Mouse (Mus musculus) heart, postnatal 0 days (tissue): ENCODE results near the gene Smad9. TPM values are rescaled to one million over a fixed set of nuclear protein-coding genes. Genes with fewer than 3 reads are reported as not detected.
A peak's percentile ranks its signal among the peaks of the same experiment; 100 is the strongest.

Source experiments
- ATAC-seq: fragments of 200-750 bp; cut with Nextera tagmentation; 2 replicates; pipeline ENCODE4 v1.8.0; 2017; ENCODE audit warnings: low read depth, moderate number of reproducible peaks, moderate library complexity; ENCODE audit not compliant: insufficient read depth
- DNase-seq: peaks from one replicate; pipeline ENCODE4 v3.0.0-alpha.2; 2016; ENCODE audit warnings: low spot score
- H3K27ac ChIP-seq: fragments of 300-500 bp; sonication (generic); 2 replicates; pipeline ENCODE4 v1.5.1; 2014; ENCODE audit warnings: low read depth, mild to moderate bottlenecking
- H3K27me3 ChIP-seq: fragments of 300-500 bp; sonication (generic); 2 replicates; pipeline ENCODE4 v1.6.1; 2014; ENCODE audit warnings: low read length, mixed read lengths; ENCODE audit not compliant: control insufficient read depth, insufficient read depth
- H3K36me3 ChIP-seq: fragments of 300-500 bp; sonication (generic); replicated peaks from 2 replicates; pipeline ENCODE4 v1.6.1; 2014; ENCODE audit warnings: low read length, mixed read lengths; ENCODE audit not compliant: control insufficient read depth, insufficient read depth
- H3K4me1 ChIP-seq: fragments of 300-500 bp; sonication (generic); 2 replicates; pipeline ENCODE4 v1.6.1; 2014; ENCODE audit warnings: antibody characterized with exemption; ENCODE audit not compliant: control insufficient read depth, insufficient read depth
- H3K4me2 ChIP-seq: fragments of 300-500 bp; sonication (generic); 2 replicates; pipeline ENCODE4 v1.6.1; 2014; ENCODE audit warnings: low read depth, mild to moderate bottlenecking, low read length, moderate library complexity
- H3K4me3 ChIP-seq: fragments of 300-500 bp; sonication (generic); 2 replicates; pipeline ENCODE4 v1.5.1; 2014; ENCODE audit warnings: low read depth, low read length
- H3K9ac ChIP-seq: fragments of 300-500 bp; sonication (generic); replicated peaks from 2 replicates; pipeline ENCODE4 v1.6.1; 2014; ENCODE audit warnings: low read depth, low read length, mixed read lengths
- H3K9me3 ChIP-seq: fragments of 300-500 bp; sonication (generic); replicated peaks from 2 replicates; pipeline ENCODE4 v1.6.1; 2016; ENCODE audit warnings: low read length; ENCODE audit not compliant: control insufficient read depth
- CTCF ChIP-seq: IDR thresholded peaks from 2 replicates; pipeline ENCODE4 v1.5.1; 2016; ENCODE audit warnings: antibody characterized with exemption, control low read depth, low read depth
- EP300 ChIP-seq: IDR thresholded peaks from 2 replicates; pipeline ENCODE4 v1.6.1; 2016; ENCODE audit warnings: antibody characterized with exemption, low read depth
- WGBS: fragments of 180-500 bp; shearing (Covaris S2); extraction: QIAGEN DNeasy Blood & Tissue Kit; methylation state at CpG from one replicate; pipeline ENCODE4 v1.1.7; 2014; 5-methylcytosine and 5-hydroxymethylcytosine counted together
- polyA plus RNA-seq: library from polyadenylated mRNA; unstranded; fragments of >200 nt; fragmentation: Nextera tagmentation; extraction: Ambion mirVana; gene quantifications from 2 replicates; pipeline ENCODE4 v1.2.1, GENCODE M21; 2015
- total RNA-seq: library from RNA; depleted of rRNA; stranded (reverse); fragments of >200 nt; gene quantifications from 2 replicates; pipeline ENCODE4 v1.2.3, GENCODE M21; 2014; ENCODE audit warnings: low replicate concordance

Gene Smad9
- total and polyA plus RNA-seq, 2 experiments from 2014 or later = 0.27 to 0.69 TPM

- Histone ChIP-seq H3K4me1 (peaks cover 16% of the 10 kb centered on the region; the same call in 1 of the 2 replicates), H3K9ac (no peak overlapping the region), H3K9me3 (no peaks in the 10 kb centered on the region), H3K4me2 (no peak overlapping the region), H3K4me3 (no peak overlapping the region), H3K27ac (no peak overlapping the region), H3K36me3 (peaks cover 5% of the 10 kb centered on the region), H3K27me3 (no peaks in the 10 kb centered on the region)
- WGBS = 39% methylated on average over 5 of the region's 5 CpGs
- ATAC-seq (no peak), DNase-seq (no peak)
- TF ChIP-seq EP300 = no peak
- no peak for TF ChIP-seq CTCF
Measured at GRCm38 (mm10) chr3:54809111-54809510, 53.7 kb downstream of the Smad9 start.

- Histone ChIP-seq H3K27me3 (no peaks in the 10 kb centered on the region), H3K4me1 (peaks cover 5% of the 10 kb centered on the region; the same call in 1 of the 2 replicates), H3K4me2 (no peak overlapping the region), H3K9ac (no peak overlapping the region), H3K4me3 (no peak overlapping the region), H3K9me3 (no peaks in the 10 kb centered on the region), H3K27ac (no peak overlapping the region), H3K36me3 (no peaks in the 10 kb centered on the region)
- no peak for TF ChIP-seq EP300
- TF ChIP-seq CTCF = no peak
- no peak for ATAC-seq
- 48% methylated on average over 1 of the region's 1 CpGs for WGBS
- DNase-seq = no peak
Measured at GRCm38 (mm10) chr3:54811616-54812015, 56.2 kb downstream of the Smad9 start.

GRCm38 (mm10) chr3:54813418-54813988 lies 58.1 kb downstream of the Smad9 start:
- H3K4me3 ChIP-seq = no peak overlapping the region
- no peaks in the 10 kb centered on the region for H3K36me3 ChIP-seq
- no peak for ATAC-seq
- TF ChIP-seq EP300 = no peak
- no peak for TF ChIP-seq CTCF
- H3K9ac ChIP-seq = no peak overlapping the region
- WGBS = 61% methylated on average over 6 of the region's 6 CpGs
- no peaks in the 10 kb centered on the region for H3K27me3 ChIP-seq
- no peaks in the 10 kb centered on the region for H3K9me3 ChIP-seq
- DNase-seq = no peak
- H3K4me2 ChIP-seq = no peak overlapping the region
- H3K4me1 ChIP-seq = no peaks in the 10 kb centered on the region
- H3K27ac ChIP-seq = no peak overlapping the region

GRCm38 (mm10) chr3:54814622-54815021 lies 59.2 kb downstream of the Smad9 start:
- Histone ChIP-seq H3K4me3 (no peak overlapping the region), H3K4me2 (no peak overlapping the region), H3K9ac (no peak overlapping the region), H3K27ac (no peak overlapping the region), H3K4me1 (no peaks in the 10 kb centered on the region), H3K9me3 (no peaks in the 10 kb centered on the region), H3K27me3 (no peaks in the 10 kb centered on the region), H3K36me3 (no peaks in the 10 kb centered on the region)
- ATAC-seq (no peak), DNase-seq (no peak)
- 59% methylated on average over 6 of the region's 6 CpGs for WGBS
- TF ChIP-seq EP300 = no peak
- TF ChIP-seq CTCF = no peak

- WGBS = 15% methylated on average over 3 of the region's 3 CpGs
- no peak overlapping the region for H3K4me3 ChIP-seq
- peak; percentile 69 for DNase-seq
- no peaks in the 10 kb centered on the region for H3K36me3 ChIP-seq
- TF ChIP-seq EP300 (0 out of 2 replicates have a peak, but pooled peaks have one; percentile 29), CTCF (peak; percentile 87)
- H3K27me3 ChIP-seq = no peaks in the 10 kb centered on the region
- H3K4me2 ChIP-seq = no peak overlapping the region
- H3K9me3 ChIP-seq = no peaks in the 10 kb centered on the region
- no peak for ATAC-seq
- H3K4me1 ChIP-seq = no peaks in the 10 kb centered on the region
- no peak overlapping the region for H3K9ac ChIP-seq
- no peak overlapping the region for H3K27ac ChIP-seq
Measured at GRCm38 (mm10) chr3:54815292-54815691, 59.9 kb downstream of the Smad9 start.

GRCm38 (mm10) chr3:54822526-54822925 lies 67.1 kb downstream of the Smad9 start:
- H3K4me2 ChIP-seq = no peak overlapping the region
- H3K36me3 ChIP-seq = no peaks in the 10 kb centered on the region
- WGBS = 68% methylated on average over 5 of the region's 5 CpGs
- no peaks in the 10 kb centered on the region for H3K27me3 ChIP-seq
- no peak for TF ChIP-seq EP300
- TF ChIP-seq CTCF = no peak
- no peaks in the 10 kb centered on the region for H3K4me1 ChIP-seq
- H3K9ac ChIP-seq = no peak overlapping the region
- H3K27ac ChIP-seq = no peak overlapping the region
- no peak overlapping the region for H3K4me3 ChIP-seq
- H3K9me3 ChIP-seq = no peaks in the 10 kb centered on the region
- DNase-seq (no peak), ATAC-seq (no peak)
